Mouse (Mus musculus) CD4-positive helper T cell, adult 2 months (primary cell): ENCODE measurements around the gene Plxdc2.
"Not testable (repeated sequence)": the region's sequence is repeated elsewhere in the genome, so short reads cannot be mapped to it uniquely, and the experiment has no call there.

Experiments used
- DNase-seq: peaks from one replicate; pipeline ENCODE4 v3.0.0-alpha.2; 2012; ENCODE audit warnings: low read depth, missing footprints, low spot score

Gene Plxdc2

GRCm38 (mm10) chr2:16743568-16743967 lies 387.5 kb downstream of the Plxdc2 start:
- no peak for DNase-seq

- no peak for DNase-seq
Measured at GRCm38 (mm10) chr2:16749302-16749909, 393.3 kb downstream of the Plxdc2 start.

GRCm38 (mm10) chr2:16757158-16757557 lies 401.1 kb downstream of the Plxdc2 start:
- DNase-seq: no peak

GRCm38 (mm10) chr2:16759766-16760165 lies 403.7 kb downstream of the Plxdc2 start:
- DNase-seq: no peak

GRCm38 (mm10) chr2:16769149-16769548 lies 413.0 kb downstream of the Plxdc2 start:
- not testable (repeated sequence) for DNase-seq

GRCm38 (mm10) chr2:16773398-16774113 lies 417.5 kb downstream of the Plxdc2 start:
- no peak for DNase-seq

- DNase-seq: no peak
Measured at GRCm38 (mm10) chr2:16774114-16774433, 418.0 kb downstream of the Plxdc2 start.

GRCm38 (mm10) chr2:16795283-16795682 lies 439.2 kb downstream of the Plxdc2 start:
- no peak for DNase-seq
